Mouse (Mus musculus): ENCODE results near the gene Larp7. TPM values are rescaled to one million over a fixed set of nuclear protein-coding genes. Genes with fewer than 3 reads are reported as not detected.

Gene Larp7
- polyA plus RNA-seq (2012; rRNA removed): 11.1 and 12.2 TPM in 2 replicates

GRCm38 (mm10) chr3:127552973-127553719 lies at the start of gene Larp7, which contains the start of gene Zgrf1:
Larp7 (minus strand) TSS chr3:127553349.
Zgrf1 (plus strand) TSS chr3:127553489.

DNA sequence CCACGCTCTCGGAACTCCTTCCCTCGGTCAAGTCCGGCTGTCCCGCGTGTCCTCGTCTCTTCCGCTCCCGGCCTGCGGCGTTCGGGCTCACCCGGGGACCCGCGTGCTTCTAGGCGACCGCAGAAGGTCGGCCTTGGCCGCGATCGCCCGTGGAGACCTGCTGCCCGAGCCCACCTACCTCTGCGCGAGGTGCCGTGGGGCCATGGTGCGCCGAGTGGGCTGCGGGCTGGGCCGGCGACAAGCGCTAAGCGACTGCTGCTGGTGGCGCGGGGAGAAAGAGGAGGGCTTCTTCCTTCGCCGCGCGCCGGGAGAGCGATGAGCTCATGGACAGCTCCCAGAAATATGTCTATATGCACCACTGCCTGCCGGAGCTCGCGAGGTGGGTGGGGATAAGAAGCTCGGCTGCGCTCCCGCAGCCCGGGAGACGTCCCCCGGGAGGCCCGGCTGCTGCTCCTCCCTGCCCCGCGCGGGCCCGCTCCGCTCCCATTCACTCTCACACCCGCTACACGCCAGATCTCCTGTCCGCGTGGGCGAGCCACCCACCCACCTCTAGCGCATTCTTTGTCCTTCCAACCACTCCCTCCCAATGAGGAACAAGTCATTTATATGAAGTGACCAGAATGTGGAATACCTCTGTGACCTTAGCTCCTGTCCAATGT lies 54.3 kb downstream of the Larp7 start, which contains the start of gene Ank2:
Ank2 (minus strand) TSS at position 609 of the 659 bp plus-strand sequence.

Other genes starting within 250 kb of the Larp7 start
- 7.2 and 8.2 TPM in 2 replicates for gene Ank2, start 54.0 kb downstream of the Larp7 start, polyA plus RNA-seq (2012; rRNA removed)
- 2.3 and 2.7 TPM in 2 replicates for gene Zgrf1, start 140 bp upstream of the Larp7 start, polyA plus RNA-seq (2012; rRNA removed)
- not detected in 2 replicates for gene Neurog2, start 79.8 kb upstream of the Larp7 start, polyA plus RNA-seq (2012; rRNA removed)
- gene Alpk1, start 227.2 kb upstream of the Larp7 start, polyA plus RNA-seq (2012; rRNA removed): 1.0 and 1.1 TPM in 2 replicates
- 8.6 and 10.2 TPM in 2 replicates for gene Tifa, start 236.5 kb upstream of the Larp7 start, polyA plus RNA-seq (2012; rRNA removed)